Mouse (Mus musculus) heart, embryonic 12.5 days (tissue): Measurements from ENCODE around the gene Vamp3. TPM values are rescaled to one million over a fixed set of nuclear protein-coding genes. Genes with fewer than 3 reads are reported as not detected.
"Not testable (repeated sequence)": the region's sequence is repeated elsewhere in the genome, so short reads cannot be mapped to it uniquely, and the experiment has no call there.

Source experiments
- ATAC-seq: fragments of 200-750 bp; cut with Nextera tagmentation; 2 replicates; pipeline ENCODE4 v1.8.0; 2017; ENCODE audit warnings: moderate TSS enrichment, moderate library complexity; ENCODE audit not compliant: insufficient number of reproducible peaks, low FRiP score
- H3K27ac ChIP-seq: fragments of 300-500 bp; sonication (generic); 2 replicates; pipeline ENCODE4 v1.5.1; 2016; ENCODE audit warnings: mild to moderate bottlenecking, moderate library complexity; ENCODE audit not compliant: poor library complexity, severe bottlenecking
- H3K27me3 ChIP-seq: fragments of 300-500 bp; sonication (generic); replicated peaks from 2 replicates; pipeline ENCODE4 v1.6.1; 2016; ENCODE audit warnings: mild to moderate bottlenecking, moderate library complexity
- H3K36me3 ChIP-seq: fragments of 300-500 bp; sonication (generic); 2 replicates; pipeline ENCODE4 v1.6.1; 2016; ENCODE audit warnings: mild to moderate bottlenecking, moderate library complexity
- H3K4me1 ChIP-seq: fragments of 300-500 bp; sonication (generic); replicated peaks from 2 replicates; pipeline ENCODE4 v1.6.1; 2016; ENCODE audit warnings: mild to moderate bottlenecking
- H3K4me2 ChIP-seq: fragments of 300-500 bp; sonication (generic); 2 replicates; pipeline ENCODE4 v1.6.1; 2016; ENCODE audit warnings: mild to moderate bottlenecking, moderate library complexity
- H3K4me3 ChIP-seq: fragments of 300-500 bp; sonication (generic); 2 replicates; pipeline ENCODE4 v1.5.1; 2016; ENCODE audit warnings: mild to moderate bottlenecking
- H3K9ac ChIP-seq: fragments of 300-500 bp; sonication (generic); 2 replicates; pipeline ENCODE4 v1.6.1; 2016; ENCODE audit warnings: mild to moderate bottlenecking, moderate library complexity
- H3K9me3 ChIP-seq: fragments of 300-500 bp; sonication (generic); replicated peaks from 2 replicates; pipeline ENCODE4 v1.6.1; 2016; ENCODE audit warnings: mild to moderate bottlenecking, moderate library complexity
- WGBS: fragments of 180-500 bp; shearing (Covaris S2); methylation state at CpG from one replicate; pipeline ENCODE4 v1.1.7; 2016; 5-methylcytosine and 5-hydroxymethylcytosine counted together
- polyA plus RNA-seq: library from polyadenylated mRNA; unstranded; fragments of >200 nt; fragmentation: Nextera tagmentation; extraction: Ambion mirVana; gene quantifications from 2 replicates; pipeline ENCODE4 v1.2.1, GENCODE M21; 2016

The Vamp3 gene
- polyA plus RNA-seq, 1 experiment from 2014 or later, result 100 TPM

DNA sequence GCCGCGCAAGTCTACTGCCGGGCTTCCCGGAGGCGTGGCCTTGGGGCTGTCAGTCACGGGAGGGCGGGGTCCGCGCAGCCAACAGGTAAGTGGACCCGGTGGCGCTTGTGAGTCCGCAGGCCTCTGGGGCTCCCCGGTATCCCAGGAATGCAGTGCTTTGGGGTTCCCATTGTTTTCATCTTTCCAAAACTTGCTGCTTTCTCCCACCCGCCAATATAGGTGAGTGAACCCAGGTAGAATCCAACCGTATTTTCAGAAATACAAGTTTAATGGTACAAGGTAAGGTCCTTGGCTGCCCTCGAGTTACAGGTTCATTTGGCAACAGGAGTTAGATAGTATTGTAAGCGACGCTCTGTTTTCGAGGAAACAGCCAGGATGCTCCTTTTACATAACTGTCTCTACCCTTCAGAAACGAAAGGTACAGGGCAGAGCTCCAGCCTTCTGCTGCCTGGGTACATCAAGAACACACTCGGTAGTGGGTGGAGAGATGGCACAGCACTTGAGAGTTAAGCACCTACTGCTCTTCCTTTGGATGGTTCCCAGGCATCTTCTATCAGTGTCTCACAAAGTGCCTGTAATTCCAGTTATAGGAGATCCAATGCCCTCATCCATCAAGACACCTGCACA is 12.7 kb downstream of the Vamp3 start:
- Histone ChIP-seq H3K9ac (peak overlapping the region; percentile 3; the same call in 1 of the 2 replicates), H3K27me3 (no peaks in the 10 kb centered on the region), H3K4me1 (peaks cover 16% of the 10 kb centered on the region), H3K9me3 (no peaks in the 10 kb centered on the region), H3K4me3 (peak overlapping the region; percentile 62), H3K36me3 (peaks cover 31% of the 10 kb centered on the region), H3K27ac (no peak overlapping the region), H3K4me2 (peak overlapping the region; percentile 97)
- 5% methylated on average over 21 of the region's 21 CpGs for WGBS
- no peak; the same call in 1 of the 2 replicates for ATAC-seq

DNA sequence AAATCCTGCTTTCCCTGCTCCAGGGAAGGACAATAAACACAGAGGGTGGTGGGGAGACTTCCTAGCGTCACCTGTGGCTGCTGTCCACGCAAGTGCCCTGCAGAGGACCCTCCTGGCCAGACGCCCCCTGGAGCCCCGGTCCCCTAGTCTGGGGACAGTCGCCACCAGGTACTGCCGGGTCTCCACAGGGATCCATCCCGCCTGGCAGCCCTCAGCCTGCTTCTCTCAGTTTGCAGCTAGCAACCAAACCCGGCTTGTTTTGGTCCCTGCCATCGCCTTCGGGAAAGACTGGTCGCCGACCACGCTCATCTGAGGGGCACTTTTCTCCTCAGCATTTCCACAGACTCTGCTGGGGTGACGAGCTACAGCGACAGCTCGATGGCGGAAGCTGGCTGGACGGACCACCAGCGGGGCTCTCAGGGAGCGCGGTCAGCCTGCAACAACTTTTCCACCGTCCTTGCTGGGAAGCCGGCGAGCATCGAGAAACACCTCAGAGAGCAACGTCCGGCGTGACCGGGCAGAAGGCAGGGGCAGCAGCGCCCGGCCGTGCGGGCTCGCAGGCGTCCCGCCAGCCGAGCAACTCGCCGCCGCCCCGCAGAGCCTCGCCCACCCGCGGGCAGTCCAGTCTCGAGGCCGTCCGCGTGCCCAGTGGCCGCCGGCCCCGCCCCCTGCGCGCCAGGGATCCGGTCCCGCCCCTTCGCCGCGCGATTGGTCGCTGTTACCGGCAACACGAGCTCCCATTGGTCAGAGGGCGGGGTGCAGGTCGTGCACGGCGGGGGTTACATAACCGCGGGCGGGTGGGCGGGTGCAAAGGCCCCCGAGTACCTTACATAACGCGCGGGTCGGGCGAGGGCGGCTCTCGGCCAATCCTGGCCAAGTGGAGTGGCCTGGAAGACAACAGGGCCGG is 13.5 kb downstream of the Vamp3 start, which contains the start of gene Per3:
Gene Per3, minus strand, starts transcription at position 629 of the 907 bp plus-strand sequence.
- peak; percentile 99 for ATAC-seq
- WGBS, result under 1% methylated on average over 70 of the region's 79 CpGs
- Histone ChIP-seq H3K9me3 (no peaks in the 10 kb centered on the region), H3K27ac (peak within 1 kb of the TSS; percentile 65), H3K4me1 (peaks cover 16% of the 10 kb centered on the region), H3K4me2 (peak within 1 kb of the TSS; percentile 97), H3K27me3 (no peaks in the 10 kb centered on the region), H3K36me3 (peaks cover 25% of the 10 kb centered on the region), H3K4me3 (peak within 1 kb of the TSS; percentile 62), H3K9ac (peak within 1 kb of the TSS; percentile 83)

DNA sequence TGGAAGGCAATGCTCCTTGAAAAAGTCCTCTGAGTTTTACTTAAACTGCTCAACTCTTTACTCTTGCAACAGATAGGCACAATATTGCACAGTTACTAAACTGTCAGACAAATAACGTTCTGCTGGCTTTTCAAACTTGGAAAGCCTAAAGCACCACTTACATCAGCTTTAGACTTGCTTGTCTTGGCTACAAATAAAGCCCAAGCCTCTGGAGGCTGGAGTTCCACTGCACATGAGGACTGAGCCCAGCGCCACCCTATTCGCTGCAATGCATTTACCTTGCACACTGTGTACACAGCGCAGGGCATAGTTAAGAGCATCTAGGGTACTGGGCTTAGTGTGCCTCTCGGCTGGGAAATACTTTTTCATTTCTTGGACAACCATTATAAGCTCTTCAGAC is 14.5 kb downstream of the Vamp3 start:
- Histone ChIP-seq H3K4me2 (peak overlapping the region; percentile 97), H3K9ac (peak overlapping the region; percentile 83; the same call in 1 of the 2 replicates), H3K9me3 (no peaks in the 10 kb centered on the region), H3K36me3 (peaks cover 20% of the 10 kb centered on the region), H3K27me3 (no peaks in the 10 kb centered on the region), H3K4me1 (peaks cover 16% of the 10 kb centered on the region), H3K4me3 (peak overlapping the region; percentile 62), H3K27ac (no peak overlapping the region)
- ATAC-seq, result no peak
- 58% methylated on average over 5 of the region's 5 CpGs for WGBS

DNA sequence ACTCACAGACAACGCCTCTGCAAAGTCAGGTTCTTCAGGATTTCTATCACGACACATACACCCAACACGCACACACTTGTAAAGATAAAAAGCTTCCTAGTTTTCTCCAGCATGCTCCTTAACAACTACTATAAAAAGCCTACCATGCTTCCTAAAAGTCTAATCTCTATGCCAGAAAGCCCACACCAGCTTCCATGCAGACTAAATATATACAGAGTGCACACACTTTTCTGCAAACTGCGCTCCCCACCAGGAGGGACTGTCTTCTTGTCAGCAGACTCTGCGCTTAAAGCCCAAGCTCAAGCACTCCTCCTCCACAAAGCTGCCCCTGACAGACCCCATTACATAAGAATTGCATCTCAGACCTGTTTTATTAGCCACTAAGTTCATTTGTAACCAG is 16.3 kb downstream of the Vamp3 start:
- ATAC-seq, result no peak
- Histone ChIP-seq H3K27me3 (no peaks in the 10 kb centered on the region), H3K9me3 (no peaks in the 10 kb centered on the region), H3K27ac (no peak overlapping the region), H3K4me2 (no peak overlapping the region), H3K36me3 (peaks cover 5% of the 10 kb centered on the region), H3K4me1 (peaks cover 16% of the 10 kb centered on the region), H3K9ac (no peak overlapping the region), H3K4me3 (no peak overlapping the region)
- 61% methylated on average over 5 of the region's 5 CpGs for WGBS

DNA sequence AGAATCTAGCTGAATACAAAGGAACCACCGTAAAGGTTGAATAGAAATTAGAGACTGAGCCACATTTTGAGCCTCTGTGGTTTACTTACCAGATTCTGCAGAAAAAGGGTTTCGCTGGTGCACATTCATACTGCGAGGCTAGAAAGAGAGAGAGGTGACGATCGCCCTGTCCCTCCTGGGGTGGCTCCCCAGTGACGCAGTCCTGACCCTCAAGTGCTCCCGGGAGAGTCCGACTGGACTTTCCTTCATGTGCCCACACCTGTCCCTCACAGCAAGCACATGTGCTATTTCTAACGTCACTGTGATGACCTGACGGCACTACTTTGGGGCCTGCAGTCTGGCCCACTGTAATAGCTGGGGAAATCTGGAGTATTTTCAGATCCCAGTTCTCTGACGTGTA is 20.0 kb downstream of the Vamp3 start:
- no peaks in the 10 kb centered on the region for H3K27me3 ChIP-seq
- H3K36me3 ChIP-seq, result 0 out of 2 replicates have a peak, but pooled peaks cover 4% of the 10 kb centered on the region
- no peaks in the 10 kb centered on the region for H3K9me3 ChIP-seq
- H3K27ac ChIP-seq, result no peak overlapping the region
- 85% methylated on average over 11 of the region's 11 CpGs for WGBS
- no peak overlapping the region for H3K9ac ChIP-seq
- no peak for ATAC-seq
- H3K4me3 ChIP-seq, result no peak overlapping the region
- no peak overlapping the region for H3K4me2 ChIP-seq
- H3K4me1 ChIP-seq, result 0 out of 2 replicates have a peak, but pooled peaks cover 4% of the 10 kb centered on the region

DNA sequence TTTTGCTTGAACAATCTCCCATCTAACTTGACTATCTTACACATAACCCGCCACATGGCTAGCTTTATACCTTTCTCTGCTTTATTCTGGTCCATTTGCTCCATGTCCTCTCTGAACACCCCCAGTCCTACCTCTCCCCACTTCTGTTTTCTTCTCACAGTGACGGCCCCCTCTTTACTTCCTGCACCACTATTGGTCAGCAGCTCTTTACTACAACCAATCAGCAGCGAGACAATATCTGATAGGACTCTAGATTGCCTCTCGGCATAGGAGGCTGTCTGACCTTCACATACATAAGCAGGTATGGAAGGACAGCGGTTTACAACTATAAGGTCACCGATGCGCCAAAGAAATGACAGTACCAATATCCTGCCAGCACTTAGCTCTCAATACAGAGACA is 21.2 kb downstream of the Vamp3 start:
- H3K4me3 ChIP-seq, result no peak overlapping the region
- no peak overlapping the region for H3K9ac ChIP-seq
- no peak for ATAC-seq
- H3K9me3 ChIP-seq, result no peaks in the 10 kb centered on the region
- no peak overlapping the region for H3K27ac ChIP-seq
- H3K36me3 ChIP-seq, result 0 out of 2 replicates have a peak, but pooled peaks cover 4% of the 10 kb centered on the region
- H3K27me3 ChIP-seq, result no peaks in the 10 kb centered on the region
- H3K4me1 ChIP-seq, result 0 out of 2 replicates have a peak, but pooled peaks cover 1% of the 10 kb centered on the region
- no peak overlapping the region for H3K4me2 ChIP-seq
- 78% methylated on average over 7 of the region's 7 CpGs for WGBS

DNA sequence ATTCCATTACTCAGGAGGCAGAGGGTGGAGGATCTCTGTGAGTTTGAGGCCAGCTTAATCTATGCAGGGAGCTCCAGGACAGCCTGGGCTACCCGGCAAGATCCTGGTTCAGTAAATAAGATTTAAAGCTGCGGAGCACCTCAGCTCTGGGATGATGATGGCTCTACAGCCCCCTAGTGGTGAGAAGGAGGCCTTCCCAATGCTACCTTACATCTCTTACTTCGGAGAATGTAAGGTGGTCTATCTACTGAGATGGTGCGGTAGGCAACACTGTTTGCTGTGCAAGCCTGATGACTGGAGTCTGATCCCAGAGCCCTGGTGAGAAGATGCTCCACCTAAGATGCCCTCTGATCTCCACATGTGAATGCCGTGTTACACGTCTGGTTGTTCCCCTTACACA is 30.8 kb downstream of the Vamp3 start:
- 48% methylated on average over 6 of the region's 6 CpGs for WGBS
- no peak for ATAC-seq

DNA sequence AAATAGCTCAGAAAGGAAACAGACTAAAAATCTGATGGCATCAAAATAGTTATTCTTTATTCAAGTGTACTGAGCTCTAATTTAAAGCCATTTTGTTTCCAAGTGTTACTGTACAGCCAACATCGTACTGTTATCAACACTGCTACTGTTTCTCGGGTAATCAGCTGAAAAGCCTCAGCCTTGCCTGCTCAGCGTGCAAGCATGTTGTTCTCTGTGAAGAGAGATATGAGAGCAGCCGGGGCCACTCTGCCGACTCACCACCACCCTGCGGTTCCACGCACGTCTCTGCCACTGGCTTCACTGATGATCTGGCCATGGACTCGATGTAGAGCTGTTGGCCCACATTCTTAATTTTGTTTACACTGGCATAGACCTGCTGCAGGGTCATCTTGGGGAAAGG is 33.6 kb downstream of the Vamp3 start:
- Histone ChIP-seq H3K4me3 (no peak overlapping the region), H3K4me1 (peaks cover 14% of the 10 kb centered on the region), H3K27me3 (no peaks in the 10 kb centered on the region), H3K9me3 (no peaks in the 10 kb centered on the region), H3K9ac (no peak overlapping the region), H3K4me2 (no peak overlapping the region), H3K36me3 (peaks cover 23% of the 10 kb centered on the region), H3K27ac (no peak overlapping the region)
- 33% methylated on average over 9 of the region's 9 CpGs for WGBS
- no peak for ATAC-seq

More for the DNA sequence above, 30.8 kb downstream of the Vamp3 start:
- Histone ChIP-seq H3K9ac (no peak overlapping the region), H3K9me3 (no peaks in the 10 kb centered on the region), H3K27me3 (no peaks in the 10 kb centered on the region), H3K4me1 (peaks cover 4% of the 10 kb centered on the region), H3K4me3 (no peak overlapping the region), H3K4me2 (no peak overlapping the region), H3K36me3 (peaks cover 21% of the 10 kb centered on the region), H3K27ac (no peak overlapping the region)

DNA sequence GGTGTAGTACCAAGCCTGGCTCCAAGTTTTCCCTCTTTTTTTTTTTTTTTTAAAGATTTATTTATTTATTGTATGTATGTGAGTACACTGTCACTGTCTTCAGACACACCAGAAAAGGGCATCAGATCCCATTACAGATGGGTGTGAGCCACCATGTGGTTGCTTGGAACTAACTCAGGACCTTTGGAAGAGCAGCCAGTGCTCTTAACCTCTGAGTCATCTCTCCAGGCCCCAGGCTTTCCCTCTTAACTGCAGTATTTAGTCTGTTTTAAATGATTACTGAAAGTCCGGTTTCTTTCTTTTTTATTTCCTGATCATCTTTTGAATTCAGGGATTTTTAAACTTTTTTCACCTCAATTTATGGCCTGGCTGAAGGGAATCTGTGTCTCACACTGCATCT is 40.4 kb downstream of the Vamp3 start:
- not testable (repeated sequence) for H3K27ac ChIP-seq, H3K4me3 ChIP-seq, H3K9me3 ChIP-seq, H3K9ac ChIP-seq, H3K27me3 ChIP-seq, ATAC-seq, H3K4me2 ChIP-seq
- peaks cover 14% of the 10 kb centered on the region for H3K4me1 ChIP-seq
- WGBS, result 96% methylated on average over 1 of the region's 1 CpGs
- peaks cover 26% of the 10 kb centered on the region for H3K36me3 ChIP-seq

DNA sequence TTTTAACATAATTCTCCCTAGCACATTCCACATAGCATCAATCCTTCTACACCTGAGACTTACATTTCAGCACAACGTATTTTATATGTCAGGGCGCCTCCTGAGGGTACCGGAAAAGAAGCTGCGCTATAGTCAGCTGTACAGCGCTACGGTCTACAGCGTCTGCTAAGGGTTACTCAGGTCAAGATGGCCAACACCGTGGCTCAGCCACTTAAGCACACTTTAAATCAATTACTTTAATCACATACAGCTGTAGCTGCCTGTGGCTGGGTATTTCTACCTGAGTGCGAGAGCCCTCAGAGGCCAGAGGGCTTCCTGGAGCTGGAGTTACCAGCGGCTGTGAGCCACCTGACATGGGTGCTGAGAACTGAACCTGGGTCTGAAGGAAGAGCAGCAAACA is 41.8 kb downstream of the Vamp3 start:
- H3K4me3 ChIP-seq, result no peak overlapping the region
- H3K4me2 ChIP-seq, result no peak overlapping the region
- H3K36me3 ChIP-seq, result peaks cover 17% of the 10 kb centered on the region
- H3K9ac ChIP-seq, result no peak overlapping the region
- no peak overlapping the region for H3K27ac ChIP-seq
- peaks cover 20% of the 10 kb centered on the region for H3K4me1 ChIP-seq
- no peaks in the 10 kb centered on the region for H3K27me3 ChIP-seq
- 88% methylated on average over 10 of the region's 10 CpGs for WGBS
- ATAC-seq, result no peak
- no peaks in the 10 kb centered on the region for H3K9me3 ChIP-seq

DNA sequence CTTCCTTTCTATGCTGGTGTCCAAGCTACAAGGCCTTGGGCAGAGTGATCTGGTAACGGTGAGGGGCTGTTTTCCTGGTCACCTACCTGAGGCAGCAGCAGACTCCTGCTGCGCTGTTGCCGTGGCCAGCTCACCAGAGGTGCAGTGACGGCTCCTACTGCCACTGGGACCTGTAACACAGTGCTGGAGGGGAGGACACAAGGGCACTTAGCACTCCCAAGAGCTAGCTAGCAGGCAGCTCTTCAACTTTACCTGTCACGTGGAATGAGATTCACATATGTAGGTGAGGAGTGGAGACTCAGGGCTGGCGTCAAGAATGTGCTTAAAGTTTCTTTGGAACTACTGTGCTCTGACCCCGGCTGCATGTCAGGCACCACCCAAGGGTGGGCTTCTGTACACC is 47.4 kb downstream of the Vamp3 start:
- H3K4me2 ChIP-seq, result no peak overlapping the region
- 79% methylated on average over 7 of the region's 7 CpGs for WGBS
- H3K9ac ChIP-seq, result no peak overlapping the region
- peaks cover 9% of the 10 kb centered on the region; the same call in 1 of the 2 replicates for H3K4me1 ChIP-seq
- H3K27me3 ChIP-seq, result no peaks in the 10 kb centered on the region
- H3K9me3 ChIP-seq, result no peaks in the 10 kb centered on the region
- no peak for ATAC-seq
- peaks cover 27% of the 10 kb centered on the region for H3K36me3 ChIP-seq
- H3K4me3 ChIP-seq, result no peak overlapping the region
- H3K27ac ChIP-seq, result no peak overlapping the region
